Mouse (Mus musculus) kidney, adult 2 months (tissue): ENCODE data around the gene Crybb1.

Source experiments
- CTCF ChIP-seq: fragments of 200-500 bp; conservative IDR thresholded peaks from 2 replicates; pipeline ENCODE4 v1.5.1; 2011; ENCODE audit warnings: low read depth, mild to moderate bottlenecking, control low read depth, low read length, moderate library complexity, mixed read lengths; ENCODE audit not compliant: insufficient read depth, insufficient read length
- POLR2A ChIP-seq: fragments of 200-500 bp; IDR thresholded peaks from one replicate; pipeline ENCODE4 v1.6.1; 2011; ENCODE audit warnings: low read depth, low read length, control low read depth

- TF ChIP-seq CTCF (no peak), POLR2A (no peak)
Observed at GRCm38 (mm10) chr5:112215801-112216251, 39.8 kb upstream of the Crybb1 start.
